Mouse (Mus musculus) erythroblast, adult 5-6 weeks (primary cell): ENCODE results near the gene Abhd12. TPM values are rescaled to one million over a fixed set of nuclear protein-coding genes. Genes with fewer than 3 reads are reported as not detected.

Experiments used
- ATAC-seq: replicated peaks from 2 replicates; pipeline ENCODE4 v1.8.0; 2016; ENCODE audit warnings: moderate number of reproducible peaks, mild to moderate bottlenecking, moderate TSS enrichment, inconsistent platforms; ENCODE audit not compliant: poor library complexity, low FRiP score, severe bottlenecking
- total RNA-seq, 2 experiments: library from RNA; stranded (forward) in 1 of 2; stranded (reverse) in 1 of 2; fragments of 150-400 nt in 1 of 2; fragments of 200-764, 138-1000 nt in 1 of 2; gene quantifications; 2 replicates each; pipeline versions ENCODE4 v1.2.3 to v1.2.4; 2015 to 2017; ENCODE audit warnings: low replicate concordance in 2 of 2

Abhd12 gene
- total RNA-seq, 2 experiments from 2014 or later, result 26.1 to 42.8 TPM

GRCm38 (mm10) chr2:150820720-150821119 lies 83.8 kb downstream of the Abhd12 start:
- ATAC-seq, result no peak

DNA sequence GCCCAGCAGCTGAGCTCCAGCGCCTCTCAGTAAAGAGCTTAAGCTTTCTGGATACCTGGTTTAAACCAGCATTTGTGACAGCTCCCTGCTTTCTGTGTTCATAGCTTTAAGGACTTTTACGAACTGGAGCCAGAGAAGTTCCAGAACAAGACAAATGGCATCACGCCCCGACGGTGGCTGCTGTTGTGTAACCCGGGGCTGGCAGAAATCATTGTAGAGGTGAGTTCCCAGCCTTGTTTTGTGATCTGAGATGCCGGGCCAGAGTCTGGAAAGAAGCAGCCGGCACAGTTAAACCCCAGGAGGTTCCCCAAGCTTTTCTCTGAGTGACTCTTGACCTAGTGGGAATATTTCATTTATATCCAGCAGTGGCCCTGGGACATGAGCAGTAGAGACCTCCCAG lies 85.8 kb downstream of the Abhd12 start:
- ATAC-seq, result no peak

GRCm38 (mm10) chr2:150816676-150817402 lies 87.7 kb downstream of the Abhd12 start:
- ATAC-seq, result no peak

GRCm38 (mm10) chr2:150812816-150813215 lies 91.7 kb downstream of the Abhd12 start:
- ATAC-seq, result no peak

DNA sequence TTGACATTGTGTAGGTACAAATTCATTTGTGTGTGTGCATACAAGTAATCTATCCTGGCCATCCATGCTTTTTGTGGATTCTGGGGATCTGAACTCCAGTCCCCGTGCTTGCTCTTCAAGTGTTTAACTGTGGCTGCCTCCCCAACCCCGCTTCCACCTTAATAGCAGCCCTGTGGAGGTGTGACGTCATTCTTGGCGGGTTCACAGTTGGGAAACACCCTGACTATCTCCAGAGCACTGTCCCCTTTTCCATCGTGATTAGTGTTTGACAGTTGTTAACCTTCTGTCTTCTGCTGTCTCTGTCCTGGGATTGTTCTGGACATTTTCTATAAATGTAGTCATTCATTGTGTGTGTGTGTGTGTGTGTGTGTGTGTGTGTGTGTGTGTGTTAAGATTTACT lies 93.9 kb downstream of the Abhd12 start:
- ATAC-seq, result no peak

- ATAC-seq, result no peak
These were observed 95.7 kb downstream of the Abhd12 start for GRCm38 (mm10) chr2:150808812-150809211.

GRCm38 (mm10) chr2:150808381-150808780 lies 96.2 kb downstream of the Abhd12 start:
- ATAC-seq, result no peak

- no peak for ATAC-seq
These were observed 101.5 kb downstream of the Abhd12 start for GRCm38 (mm10) chr2:150803035-150803434.

DNA sequence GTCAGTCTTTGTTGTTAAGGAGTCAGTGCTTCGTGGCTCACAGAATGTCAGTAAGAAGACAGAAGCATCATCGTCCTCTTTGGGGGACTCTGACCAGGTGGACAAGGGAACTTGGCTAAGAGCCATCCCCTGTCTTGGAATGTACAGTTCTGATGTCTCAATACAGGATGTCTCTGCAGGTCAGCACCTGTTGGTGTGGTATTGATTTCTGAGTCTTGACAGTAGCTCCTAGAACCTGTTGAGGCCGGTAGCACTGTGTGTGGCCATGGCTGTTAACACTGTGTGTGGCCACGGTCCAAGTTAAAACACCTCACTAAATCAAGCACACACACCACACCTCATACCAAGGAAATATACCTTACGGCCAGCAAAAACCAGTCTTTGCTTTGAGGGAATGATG lies 103.9 kb downstream of the Abhd12 start:
- ATAC-seq, result no peak

- ATAC-seq, result no peak
These were observed 106.5 kb downstream of the Abhd12 start for GRCm38 (mm10) chr2:150798084-150798483.

GRCm38 (mm10) chr2:150793320-150793719 lies 111.2 kb downstream of the Abhd12 start:
- ATAC-seq, result no peak

- no peak for ATAC-seq
These were observed 115.6 kb downstream of the Abhd12 start for GRCm38 (mm10) chr2:150788768-150789550.

DNA sequence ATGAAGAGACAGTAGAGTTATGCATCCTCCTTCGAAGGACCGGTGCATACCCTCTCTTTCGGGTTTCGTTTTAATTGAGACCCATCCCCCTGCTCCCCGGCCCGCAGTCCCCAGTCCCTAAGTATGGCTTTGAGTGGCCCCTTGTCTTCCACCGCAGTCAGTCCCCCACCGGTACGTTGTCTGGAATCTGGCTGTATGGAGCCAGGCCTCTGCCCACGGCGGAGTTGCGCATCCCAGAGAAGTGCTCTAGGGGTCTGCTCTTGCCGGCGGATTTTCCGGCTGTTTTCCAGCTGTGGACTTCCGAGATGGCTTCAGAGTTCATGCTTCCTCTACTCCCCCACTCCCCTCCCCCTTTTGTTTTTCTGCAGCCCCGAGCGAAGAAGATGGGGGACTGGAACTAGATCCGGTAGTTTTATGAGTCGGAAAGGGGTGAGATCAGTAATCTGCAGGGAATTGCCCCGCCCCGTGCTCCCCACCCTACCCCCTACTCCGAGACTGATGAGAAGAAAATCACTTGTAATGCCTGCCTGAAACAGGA lies 117.2 kb downstream of the Abhd12 start:
- ATAC-seq, result no peak

DNA sequence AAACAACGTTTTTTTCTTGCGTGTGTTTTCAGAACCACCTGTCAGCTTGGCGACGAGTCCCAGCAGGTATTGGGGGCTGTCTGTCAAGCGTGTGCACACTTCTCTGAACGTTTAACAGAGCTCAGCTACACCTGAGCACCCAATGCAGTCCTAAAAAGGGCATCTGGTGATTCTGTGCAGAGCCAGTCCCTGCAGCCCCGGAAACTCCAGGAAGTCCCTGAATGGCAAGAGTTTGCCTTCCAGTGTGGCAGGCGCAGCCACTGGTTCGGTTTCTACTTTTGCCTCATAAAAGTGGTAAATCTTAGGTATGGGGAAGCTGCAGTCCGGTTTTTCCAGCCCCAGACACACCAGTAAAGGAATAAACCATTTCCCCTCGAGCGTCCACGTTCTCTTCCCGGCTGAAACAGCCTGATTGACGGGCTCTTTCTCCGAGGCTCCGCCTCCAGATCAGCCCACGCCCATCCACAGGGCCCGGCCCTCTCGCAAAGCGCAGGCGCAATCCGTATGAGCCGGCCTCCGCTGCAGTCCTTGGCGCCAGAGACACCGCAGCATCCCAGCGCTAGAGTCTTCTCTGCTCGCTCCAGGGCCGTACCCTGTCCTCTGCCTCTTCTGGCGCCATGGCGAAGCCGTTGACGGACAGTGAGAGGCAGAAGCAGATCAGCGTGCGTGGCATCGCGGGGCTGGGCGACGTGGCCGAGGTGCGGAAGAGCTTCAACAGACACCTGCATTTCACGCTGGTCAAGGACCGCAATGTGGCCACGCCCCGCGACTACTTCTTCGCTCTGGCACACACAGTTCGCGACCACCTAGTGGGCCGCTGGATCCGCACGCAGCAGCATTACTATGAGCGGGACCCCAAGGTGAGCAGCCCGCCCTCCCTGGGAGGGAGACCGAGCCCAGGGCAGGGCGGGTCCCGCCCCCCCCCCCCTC lies 118.0 kb downstream of the Abhd12 start, which contains the start of gene Pygb:
Gene Pygb (plus strand): TSS at position 485 of the 930 bp plus-strand sequence.
- ATAC-seq, result peak; percentile 99

DNA sequence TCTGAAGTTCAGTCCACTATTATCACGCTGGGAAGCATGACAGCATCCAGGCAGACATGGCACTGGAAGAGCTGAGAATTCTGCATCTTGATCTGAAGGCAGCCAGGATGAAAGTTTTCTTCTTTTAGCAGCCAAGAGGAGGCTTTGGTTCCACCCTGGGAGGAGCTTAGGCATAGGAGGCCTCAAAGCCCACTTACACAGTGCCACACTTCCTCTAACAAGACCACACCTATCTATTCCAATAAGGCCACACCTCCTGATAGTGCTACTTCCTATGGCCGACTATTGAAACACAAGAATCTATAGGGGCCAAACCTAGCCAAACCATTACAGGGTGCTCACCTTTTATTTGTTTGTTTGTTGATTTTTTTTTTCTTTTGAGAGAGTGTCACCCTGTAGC lies 121.7 kb downstream of the Abhd12 start:
- ATAC-seq, result no peak

Other genes with a start within 250 kb of the Abhd12 start
- 6.3 and 12.1 TPM in 2 replicates for gene Acss1, start 236.2 kb downstream of the Abhd12 start, total RNA-seq (2015; ENCODE audit: low replicate concordance)
- 16.0 and 17.6 TPM in 2 replicates for gene Acss1, start 236.2 kb downstream of the Abhd12 start, total RNA-seq (2017; ENCODE audit: low replicate concordance)
- gene Vsx1, start 215.4 kb downstream of the Abhd12 start, total RNA-seq (2015; ENCODE audit: low replicate concordance), result not detected in 2 replicates
- gene Vsx1, start 215.4 kb downstream of the Abhd12 start, total RNA-seq (2017; ENCODE audit: low replicate concordance), result 0.14 TPM in 1 of 2 replicates, not detected in the other
- gene Entpd6, start 155.7 kb downstream of the Abhd12 start, total RNA-seq (2015; ENCODE audit: low replicate concordance), result 1.3 and 2.3 TPM in 2 replicates
- gene Entpd6, start 155.7 kb downstream of the Abhd12 start, total RNA-seq (2017; ENCODE audit: low replicate concordance), result 0.56 and 2.6 TPM in 2 replicates
- 2.1 and 2.3 TPM in 2 replicates for gene Pygb, start 118.0 kb downstream of the Abhd12 start, total RNA-seq (2015; ENCODE audit: low replicate concordance)
- gene Pygb, start 118.0 kb downstream of the Abhd12 start, total RNA-seq (2017; ENCODE audit: low replicate concordance), result 6.6 and 8.8 TPM in 2 replicates
- 6.0 and 21.3 TPM in 2 replicates for gene Gins1, start 659 bp upstream of the Abhd12 start, total RNA-seq (2015; ENCODE audit: low replicate concordance)
- 21.1 and 23.8 TPM in 2 replicates for gene Gins1, start 659 bp upstream of the Abhd12 start, total RNA-seq (2017; ENCODE audit: low replicate concordance)
- 16.9 and 21.9 TPM in 2 replicates for gene Ninl, start 134.6 kb upstream of the Abhd12 start, total RNA-seq (2015; ENCODE audit: low replicate concordance)
- 71.1 and 103 TPM in 2 replicates for gene Ninl, start 134.6 kb upstream of the Abhd12 start, total RNA-seq (2017; ENCODE audit: low replicate concordance)
- 22.1 and 31.6 TPM in 2 replicates for gene Nanp, start 134.7 kb upstream of the Abhd12 start, total RNA-seq (2015; ENCODE audit: low replicate concordance)
- 16.5 and 43.2 TPM in 2 replicates for gene Nanp, start 134.7 kb upstream of the Abhd12 start, total RNA-seq (2017; ENCODE audit: low replicate concordance)
- not detected in 2 replicates for gene Gm14151, start 187.6 kb upstream of the Abhd12 start, total RNA-seq (2015; ENCODE audit: low replicate concordance)
- gene Gm14151, start 187.6 kb upstream of the Abhd12 start, total RNA-seq (2017; ENCODE audit: low replicate concordance), result not detected in 2 replicates
- gene Gm14147, start 193.5 kb upstream of the Abhd12 start, total RNA-seq (2015; ENCODE audit: low replicate concordance), result not detected in 2 replicates
- gene Gm14147, start 193.5 kb upstream of the Abhd12 start, total RNA-seq (2017; ENCODE audit: low replicate concordance), result 0.56 TPM in 1 of 2 replicates, not detected in the other